Mouse (Mus musculus) embryonic fibroblast, embryonic 13.5 days (primary cell): ENCODE results near the gene Lnpep.

ENCODE experiments used
- CTCF ChIP-seq: IDR thresholded peaks from 2 replicates; pipeline ENCODE4 v1.5.1; 2011; ENCODE audit warnings: mild to moderate bottlenecking, control low read depth, low read length, moderate library complexity, borderline replicate concordance; ENCODE audit not compliant: insufficient read depth
- POLR2A ChIP-seq: IDR thresholded peaks from 2 replicates; pipeline ENCODE4 v1.6.1; 2011; ENCODE audit warnings: low read depth, mild to moderate bottlenecking, control low read depth, low read length, moderate library complexity

DNA sequence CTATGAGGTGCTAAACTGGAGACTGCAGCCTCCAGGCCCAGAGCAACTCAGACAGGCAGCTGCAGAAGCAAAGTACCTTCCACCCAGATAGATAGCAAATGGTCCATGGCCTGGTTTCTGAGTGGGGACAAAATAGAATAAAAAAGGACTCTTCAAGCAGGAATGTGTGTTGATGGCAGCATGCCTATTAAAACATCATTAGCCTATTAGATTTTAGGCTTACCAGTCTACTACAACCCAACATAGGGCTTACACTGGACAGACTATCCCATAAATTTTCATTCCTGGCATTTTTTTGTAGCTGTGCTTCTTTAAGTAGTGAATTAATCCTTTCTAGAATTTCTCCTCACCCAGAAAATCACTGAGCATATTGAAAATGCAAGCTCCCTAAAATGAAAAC is 7.1 kb upstream of the Lnpep start:
- no peak for TF ChIP-seq POLR2A
- TF ChIP-seq CTCF = no peak
